Mouse (Mus musculus) kidney, embryonic 16.5 days (tissue): Measurements from ENCODE around the gene Col7a1. TPM values are rescaled to one million over a fixed set of nuclear protein-coding genes. Genes with fewer than 3 reads are reported as not detected.

Experiments used
- ATAC-seq: fragments of 200-750 bp; cut with Nextera tagmentation; 2 replicates; pipeline ENCODE4 v1.8.0; 2017; ENCODE audit warnings: moderate TSS enrichment; ENCODE audit not compliant: low FRiP score, low TSS enrichment
- H3K27ac ChIP-seq: fragments of 300-500 bp; sonication (generic); 2 replicates; pipeline ENCODE4 v1.5.1; 2014; ENCODE audit warnings: low read length
- H3K27me3 ChIP-seq: fragments of 300-500 bp; sonication (generic); 2 replicates; pipeline ENCODE4 v1.6.1; 2014; ENCODE audit warnings: low read length, control low read depth, mixed read lengths; ENCODE audit not compliant: insufficient read depth
- H3K36me3 ChIP-seq: fragments of 300-500 bp; sonication (generic); 2 replicates; pipeline ENCODE4 v1.6.1; 2014; ENCODE audit warnings: low read length, control low read depth, mixed read lengths; ENCODE audit not compliant: insufficient read depth
- H3K4me1 ChIP-seq: fragments of 300-500 bp; sonication (generic); 2 replicates; pipeline ENCODE4 v1.6.1; 2014; ENCODE audit warnings: low read length, control low read depth, mixed read lengths; ENCODE audit not compliant: insufficient read depth
- H3K4me2 ChIP-seq: fragments of 300-500 bp; sonication (generic); replicated peaks from 2 replicates; pipeline ENCODE4 v1.6.1; 2014; ENCODE audit warnings: low read depth, low read length
- H3K4me3 ChIP-seq: fragments of 300-500 bp; sonication (generic); 2 replicates; pipeline ENCODE4 v1.5.1; 2014; ENCODE audit warnings: mild to moderate bottlenecking, low read length
- H3K9ac ChIP-seq: fragments of 300-500 bp; sonication (generic); replicated peaks from 2 replicates; pipeline ENCODE4 v1.6.1; 2014; ENCODE audit warnings: low read length
- H3K9me3 ChIP-seq: fragments of 300-500 bp; sonication (generic); 2 replicates; pipeline ENCODE4 v1.6.1; 2016; ENCODE audit warnings: low read length, control low read depth
- WGBS: fragments of 180-500 bp; shearing (Covaris S2); extraction: QIAGEN DNeasy Blood & Tissue Kit; methylation state at CpG from one replicate; pipeline ENCODE4 v1.1.7; 2014; 5-methylcytosine and 5-hydroxymethylcytosine counted together
- polyA plus RNA-seq: library from polyadenylated mRNA; unstranded; fragments of >200 nt; fragmentation: Nextera tagmentation; extraction: Ambion mirVana; gene quantifications from 2 replicates; pipeline ENCODE4 v1.2.1, GENCODE M21; 2015

Col7a1 gene
- 2.9 and 3.9 TPM in 2 replicates for polyA plus RNA-seq

DNA sequence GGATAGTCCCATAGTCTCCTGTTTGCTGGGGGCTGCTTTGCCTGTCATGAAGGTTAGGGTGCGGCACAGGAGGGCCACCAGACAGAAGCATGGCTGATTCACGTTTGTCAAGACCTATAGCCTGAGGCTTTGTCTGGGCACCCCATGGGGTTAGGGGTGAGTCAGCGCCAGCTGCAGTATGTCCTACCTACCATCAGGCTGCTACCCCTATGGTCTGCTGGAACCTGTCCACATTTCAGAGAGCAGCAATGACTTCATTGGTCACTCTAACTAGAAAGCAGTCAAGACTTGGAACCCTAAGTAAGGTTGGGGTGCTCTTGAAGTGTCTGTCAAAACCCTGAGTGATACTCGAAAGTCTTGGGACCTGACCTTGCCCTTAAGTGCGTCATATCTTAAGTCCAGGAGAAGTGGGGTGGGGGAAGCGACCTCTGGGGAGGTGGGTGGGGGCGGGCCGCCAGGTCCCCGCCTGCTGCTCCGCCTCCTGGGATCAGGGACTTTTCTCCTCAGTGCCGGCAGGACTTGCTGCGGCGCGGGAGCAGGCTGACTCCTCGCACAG lies at the start of gene Col7a1:
Col7a1 (plus strand) TSS at position 506 of the 556 bp plus-strand sequence.
- peak within 1 kb of the TSS; percentile 36; the same call in 1 of the 2 replicates for H3K9ac ChIP-seq
- peak within 1 kb of the TSS; percentile 51 for H3K4me2 ChIP-seq
- 0 out of 2 replicates have a peak, but pooled peaks cover 2% of the 10 kb centered on the region for H3K27me3 ChIP-seq
- peaks cover 24% of the 10 kb centered on the region for H3K36me3 ChIP-seq
- peak within 1 kb of the TSS; percentile 26 for H3K4me3 ChIP-seq
- peaks cover 24% of the 10 kb centered on the region for H3K4me1 ChIP-seq
- H3K27ac ChIP-seq, result no peak within 1 kb of the TSS
- ATAC-seq, result no peak
- WGBS, result 9% methylated on average over 15 of the region's 15 CpGs
- no peaks in the 10 kb centered on the region for H3K9me3 ChIP-seq

- H3K9me3 ChIP-seq, result no peaks in the 10 kb centered on the region
Measured at GRCm38 (mm10) chr9:108912308-108912707, 41.1 kb upstream of the Col7a1 start.

DNA sequence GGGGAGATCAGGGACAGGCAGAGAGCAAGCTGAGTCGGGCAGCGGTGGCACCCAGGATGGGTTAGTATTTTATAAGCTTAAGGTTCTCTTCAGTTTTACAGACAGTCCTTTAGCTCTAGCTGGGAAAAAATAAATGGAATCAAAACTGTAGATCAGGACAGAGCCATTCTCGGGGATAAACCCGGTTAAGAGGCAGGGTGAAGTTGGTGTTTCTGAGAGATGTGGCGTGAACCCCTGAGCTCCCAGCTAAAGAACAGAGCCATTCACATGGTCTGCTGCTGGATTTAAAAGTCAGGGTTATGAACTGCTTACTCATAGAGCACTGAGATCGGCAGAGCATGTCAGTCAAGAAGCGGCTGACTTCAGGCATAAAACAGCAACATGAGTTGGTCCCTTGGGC lies 40.2 kb upstream of the Col7a1 start:
- no peaks in the 10 kb centered on the region for H3K4me1 ChIP-seq
- no peaks in the 10 kb centered on the region for H3K36me3 ChIP-seq
- no peaks in the 10 kb centered on the region for H3K27me3 ChIP-seq
- H3K27ac ChIP-seq, result no peak overlapping the region
- no peak overlapping the region for H3K4me2 ChIP-seq
- WGBS, result 75% methylated on average over 7 of the region's 7 CpGs
- no peak for ATAC-seq
- H3K9me3 ChIP-seq, result no peaks in the 10 kb centered on the region
- H3K4me3 ChIP-seq, result no peak overlapping the region
- H3K9ac ChIP-seq, result no peak overlapping the region

More at GRCm38 (mm10) chr9:108912308-108912707, 41.1 kb upstream of the Col7a1 start:
- no peak overlapping the region for H3K4me3 ChIP-seq
- 61% methylated on average over 6 of the region's 6 CpGs for WGBS
- ATAC-seq, result no peak
- H3K36me3 ChIP-seq, result no peaks in the 10 kb centered on the region
- no peaks in the 10 kb centered on the region for H3K4me1 ChIP-seq
- H3K4me2 ChIP-seq, result no peak overlapping the region
- no peak overlapping the region for H3K9ac ChIP-seq
- H3K27ac ChIP-seq, result no peak overlapping the region
- H3K27me3 ChIP-seq, result no peaks in the 10 kb centered on the region

- Histone ChIP-seq H3K27ac (no peak overlapping the region), H3K9me3 (no peaks in the 10 kb centered on the region), H3K4me2 (no peak overlapping the region), H3K9ac (no peak overlapping the region), H3K4me1 (no peaks in the 10 kb centered on the region), H3K36me3 (no peaks in the 10 kb centered on the region), H3K27me3 (no peaks in the 10 kb centered on the region), H3K4me3 (no peak overlapping the region)
- 80% methylated on average over 10 of the region's 10 CpGs for WGBS
- no peak for ATAC-seq
Measured at GRCm38 (mm10) chr9:108913621-108914020, 39.8 kb upstream of the Col7a1 start.

DNA sequence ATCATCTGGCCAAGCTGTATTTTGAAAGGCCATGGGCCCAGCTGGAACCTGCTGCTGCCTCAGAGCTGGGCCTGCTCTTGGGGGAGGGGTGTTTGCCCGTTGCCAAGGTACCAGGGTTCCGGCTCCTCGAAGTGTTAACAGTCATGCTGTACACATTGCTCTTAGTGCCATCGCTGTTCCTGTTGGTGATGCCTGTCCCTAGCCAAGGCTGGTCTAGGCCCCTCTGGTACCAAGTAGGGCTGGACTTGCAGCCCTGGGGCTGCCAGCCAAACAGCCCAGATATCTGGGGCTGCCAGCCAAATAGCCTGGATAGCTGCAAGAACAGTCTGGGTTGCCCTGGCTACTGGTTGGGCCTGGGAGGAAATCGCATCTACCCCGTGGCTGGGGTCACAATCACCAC lies 38.9 kb upstream of the Col7a1 start, which contains the start of gene Tmem89:
Tmem89 (plus strand) TSS at position 129 of the 400 bp plus-strand sequence.
- H3K4me2 ChIP-seq, result no peak within 1 kb of the TSS
- 76% methylated on average over 6 of the region's 6 CpGs for WGBS
- H3K9ac ChIP-seq, result no peak within 1 kb of the TSS

DNA sequence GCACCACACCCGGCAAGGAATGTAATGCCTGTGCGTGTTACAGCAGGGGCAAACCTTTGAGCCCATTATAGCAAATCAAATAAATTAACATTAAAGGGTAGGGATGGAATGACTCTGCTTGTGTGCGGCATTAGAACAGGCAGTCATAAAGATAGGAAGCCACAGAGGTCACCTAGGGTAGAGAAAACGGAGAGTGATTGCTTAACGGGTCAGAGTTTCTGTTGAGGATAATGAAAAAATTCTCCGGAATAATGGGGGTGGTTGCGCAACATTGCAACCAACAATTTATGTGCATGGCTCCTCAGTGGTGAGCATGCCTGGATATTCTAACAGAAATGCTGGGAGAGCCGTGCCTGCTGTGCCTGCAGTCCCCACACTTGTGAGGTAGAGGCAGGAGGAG lies 27.5 kb upstream of the Col7a1 start:
- H3K4me1 ChIP-seq, result no peaks in the 10 kb centered on the region
- 32% methylated on average over 8 of the region's 8 CpGs for WGBS
- ATAC-seq, result no peak
- H3K4me3 ChIP-seq, result no peak overlapping the region
- H3K4me2 ChIP-seq, result no peak overlapping the region
- H3K27ac ChIP-seq, result no peak overlapping the region
- no peaks in the 10 kb centered on the region for H3K9me3 ChIP-seq
- no peaks in the 10 kb centered on the region for H3K36me3 ChIP-seq
- no peak overlapping the region for H3K9ac ChIP-seq
- H3K27me3 ChIP-seq, result no peaks in the 10 kb centered on the region

More for the DNA sequence above, 38.9 kb upstream of the Col7a1 start, which contains the start of gene Tmem89:
- no peaks in the 10 kb centered on the region for H3K36me3 ChIP-seq
- no peak within 1 kb of the TSS for H3K4me3 ChIP-seq
- H3K9me3 ChIP-seq, result no peaks in the 10 kb centered on the region
- H3K27ac ChIP-seq, result no peak within 1 kb of the TSS
- no peak for ATAC-seq
- H3K4me1 ChIP-seq, result no peaks in the 10 kb centered on the region
- no peaks in the 10 kb centered on the region for H3K27me3 ChIP-seq

DNA sequence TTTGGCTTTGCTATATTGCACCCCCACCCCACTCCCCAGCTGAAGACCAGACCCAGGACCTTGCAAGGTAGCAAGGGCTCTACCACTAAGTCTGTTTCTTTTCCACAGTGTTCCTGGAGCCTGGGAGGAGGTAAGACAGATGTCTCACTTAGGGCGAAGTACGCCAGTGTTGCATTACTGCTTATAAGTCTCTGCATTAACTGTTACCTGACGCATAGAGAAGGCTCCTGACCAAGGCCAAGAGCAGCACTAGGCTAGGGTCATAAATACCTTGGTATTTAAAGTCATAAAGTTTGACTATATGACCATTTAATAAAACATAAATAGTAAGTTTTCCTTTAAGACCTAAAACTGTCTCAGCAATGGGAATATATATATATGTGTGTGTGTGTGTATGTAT lies 25.0 kb upstream of the Col7a1 start:
- Histone ChIP-seq H3K4me3 (no peak overlapping the region), H3K27me3 (no peaks in the 10 kb centered on the region), H3K27ac (no peak overlapping the region), H3K36me3 (no peaks in the 10 kb centered on the region), H3K4me2 (no peak overlapping the region), H3K9ac (no peak overlapping the region), H3K4me1 (no peaks in the 10 kb centered on the region), H3K9me3 (no peaks in the 10 kb centered on the region)
- ATAC-seq, result no peak
- 83% methylated on average over 3 of the region's 3 CpGs for WGBS

DNA sequence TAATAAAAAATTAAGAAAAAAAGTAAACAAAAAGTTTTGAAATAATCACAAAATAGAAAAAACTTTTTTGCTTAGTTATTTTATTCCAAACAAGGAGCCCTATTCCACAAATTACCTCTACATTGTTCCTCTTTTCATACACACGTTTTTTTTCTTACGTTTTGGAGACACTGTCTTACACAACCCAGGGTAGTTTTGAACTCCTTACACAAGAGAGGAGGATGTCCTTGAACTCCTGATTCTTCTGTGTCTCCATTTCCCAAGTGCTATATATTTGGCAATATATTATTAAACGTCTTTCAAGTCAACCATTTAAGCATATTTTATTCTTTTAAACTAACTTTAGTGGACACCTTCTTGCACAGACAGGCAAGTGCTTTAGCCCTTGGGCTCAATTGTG lies 17.4 kb upstream of the Col7a1 start:
- Histone ChIP-seq H3K4me1 (peaks cover 5% of the 10 kb centered on the region), H3K4me3 (peak overlapping the region; percentile 98; the same call in 1 of the 2 replicates), H3K9me3 (no peaks in the 10 kb centered on the region), H3K27me3 (no peaks in the 10 kb centered on the region), H3K9ac (no peak overlapping the region), H3K27ac (no peak overlapping the region), H3K4me2 (0 out of 2 replicates have a peak overlapping the region, but pooled peaks have one; percentile 29), H3K36me3 (peaks cover 27% of the 10 kb centered on the region)
- ATAC-seq, result peak; percentile 18; the same call in 1 of the 2 replicates
- 20% methylated on average over 3 of the region's 3 CpGs for WGBS

- no peaks in the 10 kb centered on the region for H3K27me3 ChIP-seq
- H3K9ac ChIP-seq, result peak within 1 kb of the TSS; percentile 94
- H3K4me2 ChIP-seq, result peak within 1 kb of the TSS; percentile 66
- H3K27ac ChIP-seq, result peak within 1 kb of the TSS; percentile 79
- H3K4me1 ChIP-seq, result peaks cover 5% of the 10 kb centered on the region
- WGBS, result under 1% methylated on average over 58 of the region's 58 CpGs
- peak; percentile 91 for ATAC-seq
- H3K9me3 ChIP-seq, result no peaks in the 10 kb centered on the region
- peaks cover 34% of the 10 kb centered on the region for H3K36me3 ChIP-seq
- peak within 1 kb of the TSS; percentile 98 for H3K4me3 ChIP-seq
Measured at GRCm38 (mm10) chr9:108936418-108937364, 16.7 kb upstream of the Col7a1 start, which contains the start of gene Uqcrc1. Uqcrc1 (plus strand) TSS chr9:108936633.
